Mouse (Mus musculus) ES-Bruce4 (cell line): ENCODE data around the gene Enthd1.

Source experiments
- CTCF ChIP-seq: IDR thresholded peaks from one replicate; pipeline ENCODE4 v1.8.1; 2011; ENCODE audit warnings: low read depth, low read length
- EP300 ChIP-seq: IDR thresholded peaks from 2 replicates; pipeline ENCODE4 v1.6.1; 2011; ENCODE audit warnings: low read depth, low read length; ENCODE audit not compliant: insufficient read depth

GRCm38 (mm10) chr15:80531026-80531425 is 33.9 kb downstream of the Enthd1 start:
- TF ChIP-seq EP300 (no peak), CTCF (no peak)
